Comparison of ENCODE assay signal across 8 mouse cellular contexts in genomic region chr2:3418883-3419431, GRCm38 (mm10). TPM values are rescaled to one million over a fixed set of nuclear protein-coding genes. Genes with fewer than 3 reads are reported as not detected.
DNase-seq lines count a peak whose midpoint lies in the region; ATAC-seq and TF ChIP-seq lines count a peak whose summit lies in the region.

No protein-coding gene starts in this region.

- no peaks in the 10 kb centered on the region for H3K79me3 ChIP-seq in C2C12 (ENCODE audit: low read depth)

- peaks cover 21% of the 10 kb centered on the region for H3K4me1 ChIP-seq in erythroblast, embryonic 14.5 days (ENCODE audit: control insufficient read depth)
- H3K4me1 ChIP-seq in heart, embryonic 13.5 days, result peaks cover 12% of the 10 kb centered on the region
- peaks cover 18% of the 10 kb centered on the region for H3K4me1 ChIP-seq in liver, embryonic 12.5 days
- H3K4me1 ChIP-seq in stomach, embryonic 15.5 days, result 0 out of 2 replicates have a peak, but pooled peaks cover 4% of the 10 kb centered on the region

- H3K79me2 ChIP-seq in C2C12 (ENCODE audit: control insufficient read depth, insufficient read depth), result no peaks in the 10 kb centered on the region

- H3K4me2 ChIP-seq in heart, embryonic 13.5 days, result peak overlapping the region; percentile 88
- peak overlapping the region; percentile 84 for H3K4me2 ChIP-seq in liver, embryonic 12.5 days
- H3K4me2 ChIP-seq in stomach, embryonic 15.5 days, result peak overlapping the region; percentile 82

- peak overlapping the region; percentile 78 for H3K9ac ChIP-seq in heart, embryonic 13.5 days
- peak overlapping the region; percentile 32; the same call in 1 of the 2 replicates for H3K9ac ChIP-seq in liver, embryonic 12.5 days
- no peak overlapping the region for H3K9ac ChIP-seq in stomach, embryonic 15.5 days

- TF ChIP-seq CTCF in C2C12 (IDR thresholded peaks at IDR 0.05; ENCODE audit: control insufficient read depth, insufficient read depth, insufficient read length), result no peak
- no peak for TF ChIP-seq CTCF in brain, embryonic 14.5 days (IDR thresholded peaks at IDR 0.05; ENCODE audit: borderline replicate concordance, extremely low read depth, insufficient read depth, insufficient read length)

- H3ac ChIP-seq in C2C12 (ENCODE audit: control insufficient read depth, insufficient read length, low read depth), result peak overlapping the region; percentile 51

- peak; percentile 97 for DNase-seq in brain, embryonic 14.5 days (ENCODE audit: low read depth)
- DNase-seq in kidney, postnatal 10 days, result peak; percentile 98
- peak; percentile 99 for DNase-seq in natural killer cell, adult 2 months (ENCODE audit: low spot score in 2 of 2)

- ATAC-seq in heart, embryonic 13.5 days (ENCODE audit: extremely low read depth, insufficient number of reproducible peaks, low FRiP score, low TSS enrichment), result peak; percentile 92
- peak; percentile 86 for ATAC-seq in liver, embryonic 12.5 days
- peak; percentile 96 for ATAC-seq in stomach, embryonic 15.5 days (ENCODE audit: insufficient read depth, low FRiP score, low read depth)

- peak; percentile 29; the same call in 1 of the 2 replicates for TF ChIP-seq POLR2A in brain, embryonic 14.5 days (IDR thresholded peaks at IDR 0.05; ENCODE audit: borderline replicate concordance, extremely low read depth, insufficient read depth, insufficient read length, poor library complexity, severe bottlenecking)

- no peaks in the 10 kb centered on the region for H3K36me3 ChIP-seq in C2C12 (ENCODE audit: control insufficient read depth, insufficient read depth)
- no peaks in the 10 kb centered on the region for H3K36me3 ChIP-seq in erythroblast, embryonic 14.5 days (ENCODE audit: control insufficient read depth)
- H3K36me3 ChIP-seq in heart, embryonic 13.5 days, result no peaks in the 10 kb centered on the region
- no peaks in the 10 kb centered on the region for H3K36me3 ChIP-seq in liver, embryonic 12.5 days
- no peaks in the 10 kb centered on the region for H3K36me3 ChIP-seq in stomach, embryonic 15.5 days

- H3K27me3 ChIP-seq in C2C12 (ENCODE audit: control insufficient read depth, insufficient read depth, insufficient read length), result peaks cover 7% of the 10 kb centered on the region
- peaks cover 34% of the 10 kb centered on the region for H3K27me3 ChIP-seq in erythroblast, embryonic 14.5 days (ENCODE audit: control insufficient read depth)
- H3K27me3 ChIP-seq in heart, embryonic 13.5 days (replicated peaks), result peaks cover 29% of the 10 kb centered on the region
- H3K27me3 ChIP-seq in liver, embryonic 12.5 days (replicated peaks), result peaks cover 23% of the 10 kb centered on the region
- no peaks in the 10 kb centered on the region for H3K27me3 ChIP-seq in stomach, embryonic 15.5 days (replicated peaks)

- no peaks in the 10 kb centered on the region for H3K9me3 ChIP-seq in erythroblast, embryonic 14.5 days (ENCODE audit: control insufficient read depth, low read length)
- no peaks in the 10 kb centered on the region for H3K9me3 ChIP-seq in heart, embryonic 13.5 days
- H3K9me3 ChIP-seq in liver, embryonic 12.5 days (replicated peaks), result no peaks in the 10 kb centered on the region
- H3K9me3 ChIP-seq in stomach, embryonic 15.5 days, result no peaks in the 10 kb centered on the region

- 1% methylated on average over 37 of the region's 38 CpGs for WGBS in heart, embryonic 13.5 days
- WGBS in liver, embryonic 12.5 days (ENCODE audit: insufficient replicate concordance), result 2% methylated on average over 38 of the region's 38 CpGs
- WGBS in stomach, embryonic 15.5 days, result under 1% methylated on average over 38 of the region's 38 CpGs

- H3K4me3 ChIP-seq in C2C12 (ENCODE audit: insufficient read depth, poor library complexity, severe bottlenecking), result peak overlapping the region; percentile 24
- peak overlapping the region; percentile 61 for H3K4me3 ChIP-seq in erythroblast, embryonic 14.5 days (replicated peaks)
- peak overlapping the region; percentile 63 for H3K4me3 ChIP-seq in heart, embryonic 13.5 days
- H3K4me3 ChIP-seq in liver, embryonic 12.5 days, result peak overlapping the region; percentile 60
- H3K4me3 ChIP-seq in stomach, embryonic 15.5 days (replicated peaks), result peak overlapping the region; percentile 54

- no peak overlapping the region for H3K27ac ChIP-seq in heart, embryonic 13.5 days (replicated peaks)
- no peak overlapping the region for H3K27ac ChIP-seq in liver, embryonic 12.5 days
- no peak overlapping the region for H3K27ac ChIP-seq in stomach, embryonic 15.5 days

TF ChIP-seq in C2C12, 6 proteins besides CTCF, POLR2A, EP300 and RAD21:
- TF ChIP-seq MYOG (IDR thresholded peaks at IDR 0.05; ENCODE audit: control insufficient read depth, extremely low read depth, insufficient read length) (no peak), CEBPB (IDR thresholded peaks at IDR 0.05; ENCODE audit: low read depth) (no peak), USF1 (IDR thresholded peaks at IDR 0.05; ENCODE audit: low read depth) (peak; percentile 75), FOSL1 (IDR thresholded peaks at IDR 0.05; ENCODE audit: insufficient read depth, low read length, poor library complexity, severe bottlenecking) (no peak), MYOD1 (IDR thresholded peaks at IDR 0.05; ENCODE audit: control insufficient read depth, insufficient read length, low read depth) (no peak)
TF ChIP-seq in C2C12: peak in this region for 1.

RNA-seq across cellular contexts. Expression of gene Meig1, which starts 3.5 kb away (rescaled TPM):
- polyA plus RNA-seq in C2C12 (2012; fragmentation: generic; extraction: Trizol), result not detected
- polyA plus RNA-seq in brain, embryonic 14.5 days (2012; rRNA removed), result 0.72 and 3.0 TPM in 2 replicates
- not detected in 2 replicates for polyA plus RNA-seq in erythroblast, embryonic 14.5 days (2012)
- not detected in 2 replicates for polyA plus RNA-seq in heart, embryonic 13.5 days (2015; fragmentation: Nextera tagmentation; extraction: Ambion mirVana)
- polyA plus RNA-seq in liver, embryonic 12.5 days (2016; fragmentation: Nextera tagmentation; extraction: Ambion mirVana), result 0.23 TPM in 1 of 2 replicates, not detected in the other
- polyA plus RNA-seq in stomach, embryonic 15.5 days (2015; fragmentation: Nextera tagmentation; extraction: Ambion mirVana), result 0.39 and 0.62 TPM in 2 replicates

RNA-seq across cellular contexts. Expression of gene Dclre1c, which starts 5.0 kb away (rescaled TPM):
- 1.3 TPM for polyA plus RNA-seq in C2C12 (2012; fragmentation: generic; extraction: Trizol)
- 13.0 and 14.9 TPM in 2 replicates for polyA plus RNA-seq in brain, embryonic 14.5 days (2012; rRNA removed)
- polyA plus RNA-seq in erythroblast, embryonic 14.5 days (2012), result 0.02 and 0.18 TPM in 2 replicates
- 4.9 and 5.0 TPM in 2 replicates for polyA plus RNA-seq in heart, embryonic 13.5 days (2015; fragmentation: Nextera tagmentation; extraction: Ambion mirVana)
- polyA plus RNA-seq in liver, embryonic 12.5 days (2016; fragmentation: Nextera tagmentation; extraction: Ambion mirVana), result 5.9 and 6.8 TPM in 2 replicates
- 6.4 and 6.6 TPM in 2 replicates for polyA plus RNA-seq in stomach, embryonic 15.5 days (2015; fragmentation: Nextera tagmentation; extraction: Ambion mirVana)

RNA-seq across cellular contexts. Expression of gene Olah, which starts 21.9 kb away (rescaled TPM):
- not detected for polyA plus RNA-seq in C2C12 (2012; fragmentation: generic; extraction: Trizol)
- polyA plus RNA-seq in brain, embryonic 14.5 days (2012; rRNA removed), result 0.04 TPM in 1 of 2 replicates, not detected in the other
- polyA plus RNA-seq in erythroblast, embryonic 14.5 days (2012), result not detected in 2 replicates
- not detected in 2 replicates for polyA plus RNA-seq in heart, embryonic 13.5 days (2015; fragmentation: Nextera tagmentation; extraction: Ambion mirVana)
- not detected in 2 replicates for polyA plus RNA-seq in liver, embryonic 12.5 days (2016; fragmentation: Nextera tagmentation; extraction: Ambion mirVana)
- polyA plus RNA-seq in stomach, embryonic 15.5 days (2015; fragmentation: Nextera tagmentation; extraction: Ambion mirVana), result not detected in 2 replicates

RNA-seq across cellular contexts. Expression of gene Suv39h2, which starts 55.9 kb away (rescaled TPM):
- 4.5 TPM for polyA plus RNA-seq in C2C12 (2012; fragmentation: generic; extraction: Trizol)
- polyA plus RNA-seq in brain, embryonic 14.5 days (2012; rRNA removed), result 8.1 and 11.4 TPM in 2 replicates
- polyA plus RNA-seq in erythroblast, embryonic 14.5 days (2012), result 0.12 and 0.31 TPM in 2 replicates
- 8.7 and 9.6 TPM in 2 replicates for polyA plus RNA-seq in heart, embryonic 13.5 days (2015; fragmentation: Nextera tagmentation; extraction: Ambion mirVana)
- 13.2 and 13.3 TPM in 2 replicates for polyA plus RNA-seq in liver, embryonic 12.5 days (2016; fragmentation: Nextera tagmentation; extraction: Ambion mirVana)
- 11.9 and 12.2 TPM in 2 replicates for polyA plus RNA-seq in stomach, embryonic 15.5 days (2015; fragmentation: Nextera tagmentation; extraction: Ambion mirVana)
